Mouse (Mus musculus) right cerebral cortex, postnatal 10 days (tissue): ENCODE measurements around the gene Taf3.

Source experiments
- DNase-seq, 2 experiments: peaks; one replicate each; pipeline ENCODE4 v3.0.0; 2021; ENCODE audit warnings: low spot score in 2 of 2

The Taf3 gene

DNA sequence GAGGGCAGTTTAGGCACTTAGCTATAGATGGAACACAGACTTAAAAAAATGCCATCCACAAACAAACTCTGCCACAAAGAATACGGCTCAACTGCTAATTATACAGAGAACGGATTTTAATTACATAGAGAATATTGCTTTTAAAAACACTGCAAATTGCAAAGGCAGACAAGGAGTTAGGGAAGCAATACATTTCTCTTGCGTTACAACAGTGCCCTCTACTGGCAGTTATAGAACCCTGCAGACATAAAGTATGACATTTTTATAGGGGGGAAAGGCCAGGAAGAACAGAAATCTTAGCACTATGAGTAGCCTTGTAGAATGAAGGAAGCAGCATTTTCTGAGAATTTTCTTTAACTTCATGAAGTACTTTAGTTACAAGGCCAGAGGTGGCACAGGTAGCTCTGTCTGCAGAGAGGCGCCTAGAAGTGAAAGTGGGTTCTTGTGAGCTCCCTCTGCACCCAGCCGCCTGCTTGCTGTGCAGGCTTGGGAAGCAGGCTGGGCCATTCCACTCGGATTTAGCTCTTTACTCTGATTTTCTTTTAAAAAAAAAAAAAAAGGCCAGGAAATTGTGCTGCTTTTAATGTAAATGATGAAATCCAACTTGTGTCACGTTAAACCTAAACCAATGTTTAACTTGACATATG lies 38.0 kb downstream of the Taf3 start:
- DNase-seq, result peak in 1 of 2 experiments; percentile 53

DNA sequence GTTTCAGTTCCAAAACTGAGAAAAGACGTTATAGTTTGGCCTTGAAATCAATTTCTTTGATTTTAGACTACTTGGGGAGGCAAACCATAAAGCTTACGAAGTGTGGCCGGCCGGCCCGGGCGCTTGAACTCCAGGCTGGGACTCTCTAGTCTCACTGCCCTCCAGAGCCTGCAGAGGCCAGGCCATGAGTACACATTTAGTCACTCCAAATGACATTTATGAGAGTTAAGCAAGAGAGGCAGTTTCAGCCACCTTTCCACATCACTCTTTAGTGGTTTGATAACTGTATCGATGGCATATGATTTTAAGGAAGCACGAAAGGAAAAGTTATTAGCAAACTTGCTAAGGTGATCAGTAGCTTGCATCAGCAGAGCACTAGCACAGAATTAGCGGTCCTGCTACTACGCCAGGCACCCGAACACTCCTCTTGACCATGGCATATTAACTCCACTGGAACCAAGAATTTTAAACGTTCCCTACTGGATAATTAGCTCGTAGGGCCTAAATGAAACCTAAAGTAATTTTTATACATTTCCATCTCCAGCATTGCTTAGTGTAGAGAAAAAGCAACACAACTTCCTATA lies 38.6 kb downstream of the Taf3 start:
- no peak for DNase-seq

DNA sequence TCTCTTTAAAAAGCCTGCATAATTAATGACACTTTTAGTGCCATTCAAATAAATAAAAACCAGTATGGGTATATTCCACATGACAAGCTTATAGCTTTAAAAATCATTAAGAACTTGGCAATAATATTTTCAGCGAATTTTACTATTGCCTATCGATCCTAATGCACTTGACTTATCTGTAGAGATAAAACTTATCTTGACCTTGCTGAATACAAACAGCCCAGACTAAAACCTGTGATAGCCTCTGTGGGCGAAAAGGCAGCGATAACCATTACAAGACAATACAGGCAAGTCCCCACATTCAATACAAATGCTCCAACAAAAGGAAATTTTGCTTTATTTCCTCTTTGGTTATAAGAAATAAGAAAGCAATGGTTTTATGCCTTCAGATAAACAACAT lies 39.8 kb downstream of the Taf3 start:
- no peak for DNase-seq

DNA sequence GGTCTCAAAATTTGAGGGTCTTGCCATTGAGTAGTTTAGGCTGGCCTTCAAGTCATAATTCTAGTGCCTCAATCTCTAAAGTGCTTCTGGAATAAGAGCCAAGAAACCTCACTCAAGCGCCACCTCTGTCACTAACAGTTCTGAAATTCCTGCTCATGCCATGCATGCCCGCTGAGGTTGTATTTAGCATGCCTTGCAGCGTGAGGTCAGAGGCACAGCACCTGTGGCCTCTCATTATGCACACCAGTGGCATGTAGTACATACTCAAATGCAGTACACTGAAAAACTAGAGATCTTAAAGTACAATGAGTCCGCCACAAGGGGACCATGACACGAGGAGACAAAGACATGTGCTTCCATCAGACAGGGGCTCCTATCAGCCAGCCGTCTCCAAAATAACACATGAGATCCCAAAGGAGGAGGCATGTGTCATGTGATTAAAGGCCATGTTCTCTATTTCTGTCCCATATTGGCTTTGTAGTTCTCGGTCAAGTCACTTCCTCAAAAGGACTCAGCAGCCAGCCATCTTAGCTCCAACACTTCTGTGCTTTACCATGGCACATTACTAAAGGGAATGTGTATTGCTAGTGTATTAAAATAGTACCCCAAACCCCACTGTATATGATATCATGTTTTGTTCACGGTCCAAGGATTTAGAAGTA lies 43.3 kb downstream of the Taf3 start:
- DNase-seq, result no peak

DNA sequence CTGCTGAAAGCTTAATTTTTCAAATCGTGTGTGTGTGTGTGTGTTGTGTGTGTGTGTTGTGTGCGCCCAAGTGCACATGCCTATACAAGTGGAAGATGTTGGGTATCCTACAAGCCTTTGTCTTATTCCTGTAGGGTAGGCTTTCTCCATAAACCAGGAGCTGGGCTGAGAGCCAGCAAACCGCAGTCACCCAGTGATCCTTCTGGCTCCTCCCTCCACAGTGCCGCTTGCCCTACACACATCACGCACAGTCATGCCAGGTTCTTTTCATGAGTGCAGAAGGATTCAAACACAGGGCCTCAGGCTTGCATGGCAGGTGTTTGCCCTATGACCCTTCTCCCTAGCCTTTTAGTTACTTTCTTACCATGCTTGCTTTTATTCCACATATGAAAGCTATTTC lies 45.0 kb downstream of the Taf3 start:
- DNase-seq, result no peak

DNA sequence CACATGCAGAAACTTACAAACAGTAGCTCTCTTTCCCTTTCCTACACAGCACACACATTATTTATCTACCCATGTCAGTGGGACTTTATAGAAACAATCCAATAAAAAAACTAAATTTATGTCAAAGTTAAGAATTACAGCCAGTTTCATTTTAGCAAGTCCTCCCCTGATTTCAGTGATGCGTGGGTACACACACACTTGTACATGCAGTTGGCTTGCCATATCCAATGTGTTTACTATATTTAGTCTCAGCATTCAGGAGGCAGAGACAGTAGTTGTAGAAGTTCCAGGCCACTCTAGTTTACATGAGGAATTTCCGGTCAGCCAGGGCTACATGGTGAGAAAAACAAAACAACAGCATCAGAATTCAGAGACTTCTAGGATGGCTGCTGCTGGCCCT lies 46.8 kb downstream of the Taf3 start:
- peak in 1 of 2 experiments; percentile 38 for DNase-seq

DNA sequence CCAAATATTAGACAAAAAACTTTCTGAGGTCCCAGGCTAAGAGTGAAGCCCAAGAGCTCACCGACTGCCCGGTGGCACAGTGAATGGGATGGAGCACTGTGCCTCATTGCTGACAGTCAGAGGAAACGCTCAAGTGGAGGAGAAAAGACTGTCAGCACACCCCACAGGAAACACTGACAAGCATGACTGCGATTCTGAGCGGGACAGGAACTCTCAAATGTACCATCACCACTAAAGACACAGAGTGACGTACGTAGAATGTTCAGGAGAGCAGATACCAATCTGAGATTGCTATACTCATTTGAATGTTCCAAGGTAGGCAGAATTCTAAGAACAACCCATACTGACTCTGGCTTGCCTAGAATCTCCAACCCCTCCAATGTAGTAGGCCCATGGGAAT lies 50.9 kb downstream of the Taf3 start:
- no peak for DNase-seq

DNA sequence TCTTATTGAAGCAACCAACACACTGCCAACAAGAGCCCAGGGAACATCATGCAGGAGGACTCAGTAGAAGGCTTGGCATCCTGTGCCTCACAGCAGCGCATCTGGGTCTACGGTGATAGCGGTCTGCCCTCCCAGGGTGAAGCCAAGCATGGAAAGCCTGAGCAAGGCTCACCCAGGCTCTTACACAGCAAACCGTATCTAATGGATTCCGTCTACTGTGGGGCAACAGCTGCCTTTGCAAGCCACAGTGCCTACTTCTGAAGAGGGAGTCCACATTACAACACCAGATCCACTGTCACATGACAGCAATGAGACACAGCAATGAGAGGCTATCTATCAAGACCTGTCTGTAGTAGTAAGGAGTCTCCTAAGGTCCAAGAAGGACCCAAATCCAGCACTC lies 52.3 kb downstream of the Taf3 start:
- DNase-seq, result no peak

DNA sequence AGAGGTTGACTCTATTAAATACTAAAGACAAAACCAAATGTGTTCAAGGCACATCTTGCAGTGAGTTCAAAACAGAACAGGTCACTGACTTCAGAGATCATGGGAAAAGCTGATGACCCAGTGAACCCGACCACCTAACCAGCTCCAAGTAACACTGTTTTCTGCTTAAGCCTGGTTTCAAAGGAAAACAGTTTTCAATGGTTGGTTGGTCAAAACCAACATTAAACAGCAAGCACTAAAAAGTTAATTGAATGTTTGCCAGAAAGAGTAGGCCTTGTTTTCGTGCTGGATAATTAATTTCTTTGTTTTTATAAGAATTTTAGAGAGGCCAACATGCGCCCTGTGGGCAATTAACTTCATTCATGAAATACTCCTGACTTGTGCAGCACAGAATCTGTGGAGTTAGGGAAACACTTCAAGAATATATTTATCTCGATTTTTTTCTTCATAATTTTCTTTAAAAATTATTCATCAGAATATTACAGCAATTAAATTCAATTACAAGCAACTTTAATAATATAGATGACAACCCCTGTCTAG lies 57.6 kb downstream of the Taf3 start:
- DNase-seq, result no peak

DNA sequence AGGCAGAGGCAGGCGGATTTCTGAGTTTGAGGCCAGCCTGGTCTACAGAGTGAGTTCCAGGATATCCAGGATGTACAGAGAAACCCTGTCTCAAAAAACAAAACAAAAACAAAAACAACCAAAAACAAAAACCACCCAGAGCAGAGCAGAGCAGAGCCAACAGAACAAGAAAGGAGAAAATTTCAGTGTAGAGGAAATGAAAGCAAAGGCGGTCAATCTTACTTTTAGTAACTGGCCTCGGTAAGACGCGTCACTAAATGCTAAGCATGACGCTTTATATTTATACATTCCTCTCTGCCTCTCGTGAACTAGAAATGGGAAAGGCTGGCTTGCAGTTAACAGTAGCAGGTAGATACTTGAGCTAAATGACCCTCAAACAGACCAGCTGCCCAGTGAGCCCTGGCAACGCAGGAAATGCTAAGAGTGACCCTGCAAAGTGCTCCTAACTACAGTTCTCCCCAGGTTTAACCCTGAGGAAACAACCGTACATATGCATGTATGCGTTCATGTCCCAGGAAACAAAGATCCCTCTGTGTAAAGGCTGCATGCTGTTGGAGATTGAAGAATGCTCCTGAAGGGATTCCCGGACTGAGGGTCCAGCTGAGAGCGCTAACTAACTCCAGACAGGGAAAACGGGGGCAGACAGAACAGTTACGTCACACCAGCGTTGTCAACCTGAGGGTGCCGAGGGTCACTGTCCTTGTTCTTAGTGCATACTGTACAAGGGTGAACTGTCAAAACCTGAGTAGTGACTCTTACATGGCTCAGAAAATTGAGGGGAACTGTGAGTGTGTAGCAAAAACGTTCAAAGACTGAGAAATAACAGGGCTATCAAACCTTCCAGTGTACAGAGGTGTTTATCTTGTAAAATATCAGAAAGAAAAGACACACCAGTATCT lies 58.5 kb downstream of the Taf3 start:
- no peak for DNase-seq

DNA sequence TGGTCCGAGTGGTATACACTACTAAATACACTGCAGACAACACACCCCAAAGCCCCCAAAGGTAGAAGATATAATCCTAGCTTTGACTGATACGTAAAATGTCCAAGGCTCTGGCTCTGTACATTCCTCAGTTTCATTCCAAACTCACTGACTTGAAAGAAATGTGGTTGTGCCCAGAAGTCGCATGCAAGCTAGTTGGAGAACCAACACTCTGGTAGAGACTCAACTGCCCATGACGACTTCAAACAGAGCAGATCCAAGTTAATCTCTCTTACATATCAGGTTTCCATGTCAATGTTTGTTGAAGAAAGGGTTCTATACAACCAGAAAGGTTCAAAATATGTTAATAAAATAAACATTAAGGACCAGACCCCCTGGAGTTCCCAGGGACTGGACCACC lies 60.1 kb downstream of the Taf3 start:
- DNase-seq, result no peak

DNA sequence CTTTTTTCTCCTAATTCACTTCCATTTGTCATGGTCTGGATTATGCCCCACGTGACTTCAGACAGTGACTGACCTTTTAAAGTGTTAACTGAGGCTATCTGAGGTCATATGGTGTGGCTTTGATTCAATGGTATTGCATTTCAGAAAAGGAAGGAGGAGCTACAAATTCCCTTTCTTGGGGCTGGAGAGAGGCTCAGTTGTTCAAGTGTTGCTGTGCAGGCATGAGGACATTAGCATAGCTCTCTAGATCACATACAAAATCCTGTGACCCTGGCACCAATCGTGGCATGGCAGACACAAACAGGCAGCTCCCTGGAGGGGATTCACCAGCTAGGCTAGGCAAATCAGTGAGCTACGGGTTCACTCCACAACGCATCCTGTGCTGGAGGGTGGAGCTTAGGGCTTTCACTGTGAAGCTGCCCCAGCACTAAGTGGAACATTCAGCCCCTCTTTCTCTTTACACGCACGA lies 62.4 kb downstream of the Taf3 start:
- no peak for DNase-seq

DNA sequence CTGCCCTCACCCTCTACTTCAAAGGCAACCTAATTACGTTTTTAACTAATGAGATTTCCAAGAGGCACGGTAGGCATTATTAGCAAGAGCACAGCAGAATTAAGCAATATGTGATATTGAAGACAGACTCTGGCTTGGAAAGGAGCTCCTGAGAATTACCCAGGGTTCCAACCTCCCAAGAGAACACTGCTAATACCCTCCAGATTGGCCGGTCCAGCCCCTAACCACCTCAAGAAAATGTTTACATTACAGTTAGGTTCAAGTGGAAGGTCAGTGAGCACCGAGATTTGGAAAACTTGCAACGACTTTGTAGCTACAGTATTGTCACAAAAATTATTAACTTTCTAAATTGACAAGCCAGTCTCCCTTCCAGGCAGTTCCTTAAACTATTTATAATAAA lies 66.0 kb downstream of the Taf3 start:
- DNase-seq, result no peak

DNA sequence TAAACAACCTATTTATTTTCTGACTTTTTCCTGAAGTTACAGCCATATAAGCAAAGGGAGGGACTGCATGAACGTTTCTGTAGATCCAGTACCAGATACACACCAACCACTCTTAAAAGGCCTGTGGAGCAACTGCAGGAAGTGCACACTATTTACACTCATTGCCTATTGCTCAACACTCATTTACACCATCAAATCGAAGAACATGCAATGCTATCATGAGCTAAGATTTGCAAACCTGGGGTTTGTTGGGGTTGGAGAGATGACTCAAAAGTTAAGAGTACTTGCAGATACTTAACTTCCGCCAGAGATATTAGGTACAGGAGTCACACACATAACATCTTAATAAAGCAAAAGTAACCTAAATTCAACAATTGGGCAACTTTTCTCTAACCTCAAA lies 76.5 kb downstream of the Taf3 start:
- DNase-seq, result no peak

DNA sequence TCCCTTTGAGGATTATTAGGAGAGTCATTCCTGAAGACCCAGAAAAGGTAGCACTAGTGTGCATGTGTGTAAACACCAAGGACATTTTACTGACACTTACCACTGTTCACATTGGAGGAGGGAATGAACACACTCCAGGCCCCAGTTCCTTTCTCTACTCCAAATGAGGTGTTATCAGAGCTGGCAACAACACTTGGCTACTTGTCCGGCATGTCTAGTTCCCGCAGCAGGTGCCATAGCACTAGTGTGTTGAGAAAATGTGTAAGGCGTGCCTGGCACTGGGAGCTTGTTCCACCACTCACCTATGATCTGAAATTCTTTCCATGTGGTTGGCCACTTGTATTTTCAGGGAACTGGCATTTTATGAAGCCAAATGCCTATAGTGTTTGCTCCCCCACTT lies 77.8 kb downstream of the Taf3 start:
- DNase-seq, result no peak

DNA sequence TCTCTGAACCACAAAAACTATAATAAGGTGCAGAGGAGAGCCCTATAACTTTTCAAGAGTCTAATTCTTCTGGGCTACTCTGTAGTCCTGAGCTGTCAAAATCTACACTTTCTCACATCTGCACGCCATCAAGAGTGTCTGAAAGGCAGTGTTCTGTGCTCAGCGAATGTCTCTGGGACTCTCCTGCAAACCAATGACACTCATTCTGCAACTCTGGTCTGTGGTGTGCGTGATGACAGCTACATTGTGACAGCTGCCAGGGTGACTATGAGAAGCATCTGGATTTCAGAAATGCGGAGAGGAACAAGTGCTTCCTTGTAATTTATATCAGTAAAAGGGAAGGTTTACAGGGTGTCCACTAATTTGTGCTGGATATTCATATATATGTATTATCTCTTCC lies 78.2 kb downstream of the Taf3 start:
- DNase-seq, result no peak

DNA sequence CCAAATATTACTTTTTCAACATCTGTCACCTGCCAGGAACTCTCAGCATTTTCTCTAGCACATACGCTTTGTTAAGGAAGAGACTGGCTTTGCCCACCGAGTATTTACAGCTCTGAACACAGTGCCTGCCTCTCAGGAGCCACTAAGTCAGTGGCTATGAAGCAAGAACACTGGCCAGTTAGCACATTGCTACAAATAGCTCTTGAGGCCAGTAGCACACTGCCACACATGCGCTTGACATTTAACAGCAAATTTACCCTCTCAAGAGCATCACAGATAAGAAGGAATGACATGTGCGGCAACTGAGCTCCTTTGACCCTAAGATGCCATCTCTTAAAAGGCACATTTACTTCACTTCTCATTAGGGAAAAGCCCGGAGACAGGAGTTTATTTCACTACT lies 78.7 kb downstream of the Taf3 start:
- no peak for DNase-seq

DNA sequence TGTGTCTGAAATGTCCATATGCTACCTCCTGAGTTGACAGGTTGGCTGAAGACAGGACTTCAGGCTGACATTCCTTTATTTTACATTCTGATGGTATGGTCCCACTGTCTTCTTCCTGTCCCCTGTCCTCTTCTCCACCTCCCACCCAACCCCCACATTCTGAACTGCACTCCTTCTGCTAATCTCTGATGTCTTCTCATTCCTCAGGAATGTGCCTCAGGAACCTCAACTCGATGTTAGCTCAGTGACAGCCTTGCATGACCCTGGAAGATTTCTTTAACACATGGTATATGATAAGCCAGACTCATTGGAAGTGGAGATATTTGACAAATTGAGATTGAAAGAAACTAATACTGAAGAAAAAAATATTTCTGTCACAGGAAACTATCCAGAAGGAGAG lies 81.8 kb downstream of the Taf3 start:
- no peak for DNase-seq

DNA sequence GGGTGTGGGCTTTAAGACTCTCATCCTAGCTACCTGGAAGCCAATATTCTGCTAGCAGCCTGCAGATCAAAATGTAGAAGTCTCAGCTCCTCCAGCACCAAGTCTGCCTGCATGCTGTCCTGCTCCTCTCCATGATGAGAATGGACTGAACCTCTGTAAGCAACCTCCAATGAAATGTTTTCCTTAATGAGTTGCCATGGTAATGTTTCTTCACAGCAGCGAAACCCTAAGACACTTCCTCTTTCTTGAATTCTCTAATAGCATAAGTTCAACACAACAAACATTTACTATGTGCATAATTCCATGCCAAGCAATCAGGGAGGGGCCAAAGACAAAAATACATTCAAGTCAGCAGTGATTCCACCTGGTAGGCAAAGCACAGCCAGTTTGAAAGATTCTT lies 82.8 kb downstream of the Taf3 start:
- DNase-seq, result no peak

DNA sequence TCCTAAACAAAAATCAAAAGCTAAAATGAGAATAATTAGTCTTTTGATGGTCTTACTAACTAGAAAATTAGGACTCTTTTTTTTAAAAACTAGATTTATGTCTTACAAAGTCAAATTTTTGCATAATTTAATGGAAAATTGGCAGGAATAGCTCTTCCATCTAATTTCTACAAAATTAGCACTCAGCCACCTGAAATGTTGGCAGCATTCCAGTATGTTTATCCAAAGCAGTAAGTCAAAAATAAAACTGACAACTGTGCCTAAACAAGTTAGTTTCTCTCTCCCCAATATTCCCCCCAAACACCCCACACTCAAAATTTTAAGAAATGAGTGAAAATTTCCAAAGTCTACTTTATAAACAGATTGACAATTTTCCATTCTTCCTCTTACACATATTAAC lies 85.5 kb downstream of the Taf3 start:
- no peak for DNase-seq

DNA sequence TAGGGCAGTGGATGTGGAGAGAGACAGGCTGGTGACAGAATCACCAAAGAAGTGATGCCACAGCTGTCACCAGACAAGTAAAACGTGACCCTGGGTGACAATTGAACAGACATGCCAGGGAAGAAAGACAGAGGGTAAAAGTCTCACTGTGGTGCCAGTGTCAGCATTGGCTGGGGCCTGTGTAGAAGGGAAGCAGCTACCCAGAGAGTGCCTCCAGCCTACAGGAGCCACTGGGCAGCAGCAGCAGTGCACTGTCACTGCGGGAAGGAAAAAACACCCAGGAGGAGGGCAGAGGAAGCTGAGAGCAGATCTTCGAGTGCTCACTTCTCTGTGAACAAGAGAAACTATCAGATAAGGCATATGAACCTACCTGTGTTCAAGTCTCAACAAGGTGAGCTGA lies 86.7 kb downstream of the Taf3 start:
- DNase-seq, result no peak

DNA sequence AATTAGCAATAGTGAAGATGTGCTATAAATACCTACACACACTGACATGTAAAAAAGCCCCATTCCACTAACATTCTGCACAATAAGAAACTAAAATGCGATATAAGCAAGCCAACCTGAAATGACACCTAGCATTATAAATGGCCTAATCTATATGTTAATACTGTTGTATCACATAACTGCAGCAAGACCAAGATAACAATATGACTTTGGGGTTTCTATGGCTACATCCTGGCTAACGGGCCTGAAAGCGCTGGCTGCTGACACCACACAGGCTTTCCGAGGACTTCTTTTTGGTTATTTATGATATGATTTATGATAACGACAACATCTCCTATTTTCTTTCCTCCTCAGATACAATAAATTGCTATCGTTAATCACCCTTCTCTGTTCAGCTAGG lies 90.4 kb downstream of the Taf3 start:
- DNase-seq, result no peak
